Mouse (Mus musculus) megakaryocyte, embryonic 14.5 days (primary cell): ENCODE measurements around the gene Aldh5a1. TPM values are rescaled to one million over a fixed set of nuclear protein-coding genes. Genes with fewer than 3 reads are reported as not detected.
A peak's percentile ranks its signal among the peaks of the same experiment; 100 is the strongest.

Experiments used
- H3K27me3 ChIP-seq: replicated peaks from 2 replicates; pipeline ENCODE3; 2012; ENCODE audit warnings: inconsistent platforms
- H3K36me3 ChIP-seq: replicated peaks from 2 replicates; pipeline ENCODE3; 2012; ENCODE audit warnings: low read length, inconsistent platforms, mixed read lengths
- H3K4me1 ChIP-seq: 2 replicates; pipeline ENCODE4 v1.6.1; 2012; ENCODE audit warnings: inconsistent platforms
- H3K4me3 ChIP-seq: replicated peaks from 2 replicates; pipeline ENCODE3; 2012; ENCODE audit warnings: moderate library complexity, mild to moderate bottlenecking, inconsistent platforms
- H3K9me3 ChIP-seq: 2 replicates; pipeline ENCODE4 v1.6.1; 2012; ENCODE audit warnings: inconsistent platforms
- FLI1 ChIP-seq: IDR thresholded peaks from 2 replicates; pipeline ENCODE4 v1.6.1; 2012; ENCODE audit warnings: low read length, inconsistent platforms, mixed read lengths
- GATA1 ChIP-seq: IDR thresholded peaks from 3 replicates; pipeline ENCODE4 v1.6.1; 2012; ENCODE audit warnings: mixed read lengths, low read length, inconsistent platforms, borderline replicate concordance
- polyA plus RNA-seq: library from polyadenylated mRNA; stranded (reverse); fragments of >175 nt; gene quantifications from 2 replicates; pipeline ENCODE4 v1.2.3, GENCODE M21; 2012; ENCODE audit warnings: low replicate concordance; ENCODE audit not compliant: insufficient read depth

Gene Aldh5a1
- polyA plus RNA-seq, 1 experiment: 0.15 TPM

GRCm38 (mm10) chr13:24879359-24880040 lies 58.0 kb downstream of the Aldh5a1 start:
- no peaks in the 10 kb centered on the region for H3K36me3 ChIP-seq
- no peaks in the 10 kb centered on the region for H3K4me1 ChIP-seq
- peaks cover 16% of the 10 kb centered on the region for H3K27me3 ChIP-seq
- H3K9me3 ChIP-seq: peaks cover 43% of the 10 kb centered on the region
- TF ChIP-seq GATA1 (no peak), FLI1 (no peak)
- peak overlapping the region; percentile 1 for H3K4me3 ChIP-seq

- Histone ChIP-seq H3K4me3 (no peak overlapping the region), H3K36me3 (no peaks in the 10 kb centered on the region), H3K27me3 (peaks cover 10% of the 10 kb centered on the region), H3K9me3 (peaks cover 4% of the 10 kb centered on the region; the same call in 1 of the 2 replicates), H3K4me1 (peaks cover 9% of the 10 kb centered on the region; the same call in 1 of the 2 replicates)
- no peak for TF ChIP-seq FLI1
- TF ChIP-seq GATA1: no peak
Measured at GRCm38 (mm10) chr13:24868233-24868632, 69.2 kb downstream of the Aldh5a1 start.

- H3K9me3 ChIP-seq: no peaks in the 10 kb centered on the region
- TF ChIP-seq FLI1 (no peak), GATA1 (no peak)
- H3K27me3 ChIP-seq: peaks cover 10% of the 10 kb centered on the region
- H3K4me1 ChIP-seq: peaks cover 9% of the 10 kb centered on the region; the same call in 1 of the 2 replicates
- no peaks in the 10 kb centered on the region for H3K36me3 ChIP-seq
- no peak overlapping the region for H3K4me3 ChIP-seq
Measured at GRCm38 (mm10) chr13:24867789-24868188, 69.7 kb downstream of the Aldh5a1 start.

GRCm38 (mm10) chr13:24866430-24867402 lies 70.7 kb downstream of the Aldh5a1 start:
- no peaks in the 10 kb centered on the region for H3K9me3 ChIP-seq
- peaks cover 11% of the 10 kb centered on the region for H3K27me3 ChIP-seq

GRCm38 (mm10) chr13:24862520-24862919 lies 74.9 kb downstream of the Aldh5a1 start:
- no peak for TF ChIP-seq FLI1
- TF ChIP-seq GATA1: no peak
- Histone ChIP-seq H3K4me1 (peaks cover 17% of the 10 kb centered on the region), H3K27me3 (peaks cover 24% of the 10 kb centered on the region), H3K4me3 (no peak overlapping the region), H3K9me3 (peaks cover 4% of the 10 kb centered on the region), H3K36me3 (no peaks in the 10 kb centered on the region)

More at GRCm38 (mm10) chr13:24866430-24867402, 70.7 kb downstream of the Aldh5a1 start:
- Histone ChIP-seq H3K4me3 (no peak overlapping the region), H3K36me3 (no peaks in the 10 kb centered on the region), H3K4me1 (peaks cover 13% of the 10 kb centered on the region)
- no peak for TF ChIP-seq GATA1
- no peak for TF ChIP-seq FLI1

- Histone ChIP-seq H3K9me3 (peaks cover 4% of the 10 kb centered on the region), H3K4me3 (no peak overlapping the region), H3K4me1 (peaks cover 16% of the 10 kb centered on the region), H3K36me3 (no peaks in the 10 kb centered on the region), H3K27me3 (peaks cover 29% of the 10 kb centered on the region)
- no peak for TF ChIP-seq GATA1
- no peak for TF ChIP-seq FLI1
Measured at GRCm38 (mm10) chr13:24862021-24862420, 75.4 kb downstream of the Aldh5a1 start.

GRCm38 (mm10) chr13:24861084-24861483 lies 76.4 kb downstream of the Aldh5a1 start:
- peaks cover 38% of the 10 kb centered on the region for H3K27me3 ChIP-seq
- no peak overlapping the region for H3K4me3 ChIP-seq
- no peaks in the 10 kb centered on the region for H3K36me3 ChIP-seq
- TF ChIP-seq GATA1 (no peak), FLI1 (no peak)
- peaks cover 11% of the 10 kb centered on the region for H3K4me1 ChIP-seq
- peaks cover 4% of the 10 kb centered on the region for H3K9me3 ChIP-seq

- Histone ChIP-seq H3K4me1 (peaks cover 8% of the 10 kb centered on the region), H3K36me3 (no peaks in the 10 kb centered on the region), H3K9me3 (peaks cover 4% of the 10 kb centered on the region), H3K27me3 (peaks cover 38% of the 10 kb centered on the region), H3K4me3 (no peak overlapping the region)
- no peak for TF ChIP-seq FLI1
- TF ChIP-seq GATA1: no peak
Measured at GRCm38 (mm10) chr13:24859115-24859514, 78.3 kb downstream of the Aldh5a1 start.

Other genes starting within 250 kb of the Aldh5a1 start
- gene Armh2, start 196.4 kb downstream of the Aldh5a1 start, polyA plus RNA-seq: not detected in 2 replicates
- gene Gmnn, start 175.7 kb downstream of the Aldh5a1 start, polyA plus RNA-seq: 6.3 TPM in 1 of 2 replicates, not detected in the other
- gene BC005537, start 136.0 kb downstream of the Aldh5a1 start, polyA plus RNA-seq: 32.0 and 48.1 TPM in 2 replicates
- gene Acot13, start 106.1 kb downstream of the Aldh5a1 start, polyA plus RNA-seq: 19.1 and 40.5 TPM in 2 replicates
- 5.8 and 20.5 TPM in 2 replicates for gene Tdp2, start 106.0 kb downstream of the Aldh5a1 start, polyA plus RNA-seq
- gene D130043K22Rik, start 92.5 kb downstream of the Aldh5a1 start, polyA plus RNA-seq: not detected in 2 replicates
- gene Gpld1, start 5.5 kb upstream of the Aldh5a1 start, polyA plus RNA-seq: not detected in 2 replicates
- 1.9 and 2.0 TPM in 2 replicates for gene Mrs2, start 82.7 kb upstream of the Aldh5a1 start, polyA plus RNA-seq
- not detected in 2 replicates for gene Dcdc2a, start 118.3 kb upstream of the Aldh5a1 start, polyA plus RNA-seq